ENCODE assay signal across 12 mouse cellular contexts in genomic region chr3:98567717-98568116, GRCm38 (mm10). TPM values are rescaled to one million over a fixed set of nuclear protein-coding genes. Genes with fewer than 3 reads are reported as not detected.
"Had no signal": no experiment of that assay in that cellular context is flagged by ENCODE, and none has a peak within 500 bp of the region (broad histone marks: within the 10 kb centered on the region; RNA-seq: fewer than 3 reads in every experiment).

No protein-coding gene starts in this region.

RNA-seq across cellular contexts. Expression of gene Gm10681, which starts 20.9 kb away (rescaled TPM):
- polyA plus RNA-seq: lung, adult 2 months; lung, postnatal 0 days; macrophage; midbrain, embryonic 12.5 days; midbrain, embryonic 15.5 days; myocyte; neural tube, embryonic 11.5 days; neural tube, embryonic 13.5 days; spleen, adult 2 months; stomach, embryonic 15.5 days; stomach, postnatal 0 days; urinary bladder, adult 2 months had no signal

RNA-seq across cellular contexts. Expression of gene Hsd3b4, which starts 57.4 kb away (rescaled TPM):
- polyA plus RNA-seq: lung, adult 2 months; lung, postnatal 0 days; macrophage; midbrain, embryonic 12.5 days; midbrain, embryonic 15.5 days; myocyte; neural tube, embryonic 11.5 days; neural tube, embryonic 13.5 days; spleen, adult 2 months; stomach, embryonic 15.5 days; stomach, postnatal 0 days; urinary bladder, adult 2 months had no signal
